Mouse (Mus musculus) testis, postnatal 14 days (tissue): ENCODE measurements at regions not wholly inside any gene's neighbourhood (a gene's known extent, or its start where the extent isn't known, plus 50 kb on each side); places are given as distances from the start of the nearest gene placed in this dataset.

Experiments used
- DNase-seq: peaks from one replicate; pipeline ENCODE4 v3.0.0; 2021; ENCODE audit warnings: low spot score

- no peak for DNase-seq
Measured at GRCm38 (mm10) chr8:28117997-28118778, 670.7 kb downstream of the Poteg start.

- DNase-seq: no peak
Measured at GRCm38 (mm10) chr8:28125021-28125420, 677.6 kb downstream of the Poteg start.

- no peak for DNase-seq
Measured at GRCm38 (mm10) chr8:28141916-28142315, 694.4 kb downstream of the Poteg start.

- no peak for DNase-seq
Measured at GRCm38 (mm10) chr8:28148599-28149452, 701.4 kb downstream of the Poteg start.

GRCm38 (mm10) chr8:28149453-28149767 lies 701.9 kb downstream of the Poteg start:
- no peak for DNase-seq

- DNase-seq: no peak
Measured at GRCm38 (mm10) chr8:28160651-28161050, 713.2 kb downstream of the Poteg start.

- DNase-seq: no peak
Measured at GRCm38 (mm10) chr8:28168036-28168435, 720.6 kb downstream of the Poteg start.

- no peak for DNase-seq
Measured at GRCm38 (mm10) chr8:28171456-28171855, 724.0 kb downstream of the Poteg start.

GRCm38 (mm10) chr8:28195943-28196342 lies 748.5 kb downstream of the Poteg start:
- DNase-seq: no peak

GRCm38 (mm10) chr8:28235562-28235961 lies 788.1 kb downstream of the Poteg start:
- DNase-seq: no peak

GRCm38 (mm10) chr8:28239411-28239810 lies 791.9 kb downstream of the Poteg start:
- no peak for DNase-seq

GRCm38 (mm10) chr8:28252399-28253240 lies 805.1 kb downstream of the Poteg start:
- no peak for DNase-seq

GRCm38 (mm10) chr8:28267277-28267676 lies 819.8 kb downstream of the Poteg start:
- DNase-seq: no peak

GRCm38 (mm10) chr8:28284257-28284656 lies 836.8 kb downstream of the Poteg start:
- DNase-seq: no peak

- DNase-seq: no peak
Measured at GRCm38 (mm10) chr8:28298896-28299793, 851.7 kb downstream of the Poteg start.

GRCm38 (mm10) chr8:28317081-28317480 lies 869.6 kb downstream of the Poteg start:
- DNase-seq: no peak

- no peak for DNase-seq
Measured at GRCm38 (mm10) chr8:28333388-28333787, 885.9 kb downstream of the Poteg start.

- DNase-seq: no peak
Measured at GRCm38 (mm10) chr8:28337484-28337883, 890.0 kb downstream of the Poteg start.

- DNase-seq: no peak
Measured at GRCm38 (mm10) chr8:28341236-28341635, 893.8 kb downstream of the Poteg start.

- DNase-seq: no peak
Measured at GRCm38 (mm10) chr8:28366470-28366869, 919.0 kb downstream of the Poteg start.

- DNase-seq: no peak
Measured at GRCm38 (mm10) chr8:28367361-28367760, 919.9 kb downstream of the Poteg start.
